Mouse (Mus musculus) hindbrain, embryonic 10.5 days (tissue): ENCODE measurements around the gene Spice1. TPM values are rescaled to one million over a fixed set of nuclear protein-coding genes. Genes with fewer than 3 reads are reported as not detected.

Source experiments
- DNase-seq: peaks from one replicate; pipeline ENCODE4 v3.0.0-alpha.2; 2017; ENCODE audit warnings: low spot score
- H3K27ac ChIP-seq: fragments of 300-500 bp; sonication (generic); 2 replicates; pipeline ENCODE4 v1.5.1; 2016; ENCODE audit warnings: mild to moderate bottlenecking, moderate library complexity
- H3K27me3 ChIP-seq: fragments of 300-500 bp; sonication (generic); 2 replicates; pipeline ENCODE4 v1.6.1; 2016; ENCODE audit warnings: mild to moderate bottlenecking; ENCODE audit not compliant: poor library complexity, insufficient read depth, severe bottlenecking
- H3K36me3 ChIP-seq: fragments of 300-500 bp; sonication (generic); 2 replicates; pipeline ENCODE4 v1.6.1; 2016; ENCODE audit warnings: mild to moderate bottlenecking, moderate library complexity
- H3K4me1 ChIP-seq: fragments of 300-500 bp; sonication (generic); replicated peaks from 2 replicates; pipeline ENCODE4 v1.6.1; 2016; ENCODE audit warnings: mild to moderate bottlenecking
- H3K4me3 ChIP-seq: fragments of 300-500 bp; sonication (generic); 2 replicates; pipeline ENCODE4 v1.5.1; 2016; ENCODE audit warnings: mild to moderate bottlenecking, moderate library complexity
- H3K9me3 ChIP-seq: fragments of 300-500 bp; sonication (generic); 2 replicates; pipeline ENCODE4 v1.6.1; 2016; ENCODE audit warnings: mild to moderate bottlenecking, moderate library complexity
- WGBS: fragments of 180-500 bp; shearing (Covaris S2); methylation state at CpG from one replicate; pipeline ENCODE4 v1.1.7; 2016; 5-methylcytosine and 5-hydroxymethylcytosine counted together
- polyA plus RNA-seq: library from polyadenylated mRNA; unstranded; fragments of >200 nt; fragmentation: Nextera tagmentation; extraction: Ambion mirVana; gene quantifications from 2 replicates; pipeline ENCODE4 v1.2.1, GENCODE M21; 2016

The Spice1 gene
- polyA plus RNA-seq, 1 experiment from 2014 or later = 21.7 TPM

- Histone ChIP-seq H3K4me3 (no peak overlapping the region), H3K9me3 (no peaks in the 10 kb centered on the region), H3K4me1 (no peaks in the 10 kb centered on the region), H3K27me3 (no peaks in the 10 kb centered on the region), H3K36me3 (no peaks in the 10 kb centered on the region), H3K27ac (no peak overlapping the region)
- no peak for DNase-seq
- WGBS = 73% methylated on average over 4 of the region's 4 CpGs
Observed at GRCm38 (mm10) chr16:44435481-44435880, 88.6 kb downstream of the Spice1 start.

Other genes starting within 250 kb of the Spice1 start
- gene Atp6v1a, start 207.4 kb upstream of the Spice1 start, polyA plus RNA-seq = 43.3 and 47.6 TPM in 2 replicates
- 78.0 and 123 TPM in 2 replicates for gene Naa50, start 207.3 kb upstream of the Spice1 start, polyA plus RNA-seq
- gene Usf3, start 173.9 kb upstream of the Spice1 start, polyA plus RNA-seq = 2.4 and 2.6 TPM in 2 replicates
- gene Sidt1, start 13.9 kb upstream of the Spice1 start, polyA plus RNA-seq = 0.05 and 0.09 TPM in 2 replicates
- 3.0 and 4.4 TPM in 2 replicates for gene Cfap44, start 47.7 kb downstream of the Spice1 start, polyA plus RNA-seq
- 36.0 and 43.9 TPM in 2 replicates for gene Boc, start 211.8 kb downstream of the Spice1 start, polyA plus RNA-seq